Mouse (Mus musculus) liver, embryonic 12.5 days (tissue): ENCODE results near the gene Supt16. TPM values are rescaled to one million over a fixed set of nuclear protein-coding genes. Genes with fewer than 3 reads are reported as not detected.

Experiments
- ATAC-seq: fragments of 200-750 bp; cut with Nextera tagmentation; 2 replicates; pipeline ENCODE4 v1.8.0; 2017; ENCODE audit warnings: moderate number of reproducible peaks, mild to moderate bottlenecking, moderate library complexity
- H3K27ac ChIP-seq: fragments of 300-500 bp; sonication (generic); 2 replicates; pipeline ENCODE4 v1.5.1; 2016; ENCODE audit warnings: mild to moderate bottlenecking
- H3K27me3 ChIP-seq: fragments of 300-500 bp; sonication (generic); replicated peaks from 2 replicates; pipeline ENCODE4 v1.6.1; 2016; ENCODE audit warnings: mild to moderate bottlenecking, moderate library complexity
- H3K36me3 ChIP-seq: fragments of 300-500 bp; sonication (generic); 2 replicates; pipeline ENCODE4 v1.6.1; 2016; ENCODE audit warnings: mild to moderate bottlenecking, moderate library complexity
- H3K4me1 ChIP-seq: fragments of 300-500 bp; sonication (generic); 2 replicates; pipeline ENCODE4 v1.6.1; 2016
- H3K4me2 ChIP-seq: fragments of 300-500 bp; sonication (generic); 2 replicates; pipeline ENCODE4 v1.6.1; 2016; ENCODE audit warnings: mild to moderate bottlenecking, moderate library complexity
- H3K4me3 ChIP-seq: fragments of 300-500 bp; sonication (generic); 2 replicates; pipeline ENCODE4 v1.5.1; 2016; ENCODE audit warnings: mild to moderate bottlenecking, moderate library complexity
- H3K9ac ChIP-seq: fragments of 300-500 bp; sonication (generic); 2 replicates; pipeline ENCODE4 v1.6.1; 2016; ENCODE audit warnings: mild to moderate bottlenecking, moderate library complexity
- H3K9me3 ChIP-seq: fragments of 300-500 bp; sonication (generic); replicated peaks from 2 replicates; pipeline ENCODE4 v1.6.1; 2016; ENCODE audit warnings: mild to moderate bottlenecking, moderate library complexity
- WGBS: fragments of 180-500 bp; shearing (Covaris S2); methylation state at CpG from one replicate; pipeline ENCODE4 v1.1.7; 2016; ENCODE audit not compliant: insufficient replicate concordance; 5-methylcytosine and 5-hydroxymethylcytosine counted together
- polyA plus RNA-seq: library from polyadenylated mRNA; unstranded; fragments of >200 nt; fragmentation: Nextera tagmentation; extraction: Ambion mirVana; gene quantifications from 2 replicates; pipeline ENCODE4 v1.2.1, GENCODE M21; 2016

The Supt16 gene
- polyA plus RNA-seq, 1 experiment from 2014 or later: 53.7 TPM

DNA sequence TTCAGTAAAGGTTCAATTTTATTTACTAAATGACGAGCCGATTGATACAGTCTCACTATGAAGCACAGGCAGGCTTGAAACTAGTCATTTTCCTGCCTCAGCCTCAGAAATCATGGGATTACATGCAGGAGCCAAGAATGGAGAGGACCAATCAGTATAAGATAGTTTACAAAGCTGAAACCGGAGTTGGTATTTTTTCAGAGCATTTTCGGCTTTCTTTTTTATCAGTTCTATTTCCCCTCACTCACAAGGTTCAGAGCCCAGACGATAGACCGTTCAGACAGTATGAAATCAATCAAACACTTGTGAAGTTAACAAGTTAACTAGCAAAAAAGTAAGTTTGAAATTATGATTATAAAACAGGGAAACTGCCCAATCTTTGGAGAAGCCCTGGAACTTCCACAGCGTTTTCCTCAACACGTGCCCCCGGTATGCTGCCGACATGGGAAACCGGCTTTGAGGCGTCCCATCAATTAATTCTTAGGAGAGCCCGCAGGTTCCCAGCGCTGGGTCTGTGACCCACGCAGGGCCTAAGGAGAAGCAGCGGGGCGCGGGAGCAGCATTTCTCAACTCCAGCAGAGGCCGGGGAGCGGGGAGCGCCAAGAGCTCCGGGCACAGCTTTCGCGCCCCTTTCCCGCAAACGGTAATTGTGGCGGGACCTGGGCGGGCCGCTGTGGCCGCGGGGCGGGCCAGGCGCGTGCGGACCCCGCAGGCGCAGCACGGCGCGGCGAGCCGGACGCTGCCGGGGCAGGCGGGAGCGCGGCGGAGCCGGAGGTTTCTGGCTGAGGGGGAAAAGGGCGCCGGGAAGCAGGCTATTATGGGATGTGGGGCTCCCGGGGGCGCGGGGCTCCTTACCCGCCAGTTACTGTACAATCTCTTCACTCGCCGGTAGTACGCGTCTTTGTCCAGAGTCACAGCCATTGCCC, 723 bp downstream of the Supt16 start:
- Histone ChIP-seq H3K36me3 (peaks cover 52% of the 10 kb centered on the region), H3K9me3 (no peaks in the 10 kb centered on the region), H3K27me3 (no peaks in the 10 kb centered on the region), H3K4me3 (peak overlapping the region; percentile 100), H3K27ac (peak overlapping the region; percentile 99), H3K9ac (peak overlapping the region; percentile 97), H3K4me1 (peaks cover 70% of the 10 kb centered on the region), H3K4me2 (peak overlapping the region; percentile 81)
- WGBS: under 1% methylated on average over 54 of the region's 59 CpGs
- ATAC-seq: peak; percentile 42

DNA sequence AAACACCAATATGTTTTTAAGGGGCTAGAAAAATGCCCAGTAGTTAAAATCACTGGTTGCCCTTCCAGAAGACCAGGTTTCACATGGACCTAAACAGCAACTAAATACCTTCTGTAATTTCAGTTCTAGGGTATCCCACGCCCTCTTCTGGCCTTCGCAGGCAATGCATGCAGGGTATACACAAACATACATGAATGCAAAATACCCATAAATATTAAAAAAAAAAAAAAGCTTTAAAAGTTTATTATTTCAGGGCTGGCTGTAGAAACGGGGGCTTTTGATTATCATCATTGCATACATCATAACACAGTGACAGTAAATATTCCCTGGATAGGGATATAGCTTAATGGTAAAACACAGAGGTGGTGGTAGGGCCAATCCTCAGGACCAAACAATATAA, 1.5 kb downstream of the Supt16 start:
- peak overlapping the region; percentile 100 for H3K4me3 ChIP-seq
- H3K4me2 ChIP-seq: peak overlapping the region; percentile 81
- no peaks in the 10 kb centered on the region for H3K27me3 ChIP-seq
- H3K36me3 ChIP-seq: peaks cover 46% of the 10 kb centered on the region
- ATAC-seq: no peak
- 0% methylated on average over 3 of the region's 3 CpGs for WGBS
- H3K27ac ChIP-seq: peak overlapping the region; percentile 99; the same call in 1 of the 2 replicates
- H3K9ac ChIP-seq: peak overlapping the region; percentile 97
- no peaks in the 10 kb centered on the region for H3K9me3 ChIP-seq
- H3K4me1 ChIP-seq: peaks cover 78% of the 10 kb centered on the region

DNA sequence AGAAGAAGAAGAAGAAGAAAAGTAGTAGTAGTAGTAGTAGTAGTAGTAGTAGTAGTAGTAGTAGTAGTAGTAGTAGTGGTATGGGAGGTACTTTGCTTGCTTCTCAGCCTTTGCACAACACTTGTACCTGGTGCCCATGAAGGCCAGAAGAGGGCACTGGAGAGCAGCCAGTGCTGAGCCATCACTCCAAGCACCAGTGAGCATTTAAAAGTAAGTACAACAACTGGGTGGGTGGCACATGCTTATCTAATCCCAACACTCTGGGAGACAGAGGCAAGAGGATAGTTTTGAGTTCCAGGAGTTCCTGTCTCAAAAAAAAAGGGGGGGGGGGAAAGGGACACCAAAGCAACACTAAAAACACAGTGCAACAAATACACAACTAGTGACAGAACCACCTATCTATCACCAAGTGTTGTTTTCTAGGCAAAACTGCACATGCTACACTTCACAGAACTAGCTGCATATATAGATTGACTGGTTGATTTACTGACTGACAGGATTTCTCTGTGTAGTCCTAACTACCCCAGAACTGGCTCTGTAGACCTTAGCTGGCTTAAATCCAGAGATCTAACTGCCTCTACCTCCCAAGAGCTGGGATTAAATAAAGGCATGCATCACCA, 6.4 kb downstream of the Supt16 start:
- Histone ChIP-seq H3K27me3 (no peaks in the 10 kb centered on the region), H3K9ac (no peak overlapping the region), H3K36me3 (peaks cover 47% of the 10 kb centered on the region), H3K9me3 (no peaks in the 10 kb centered on the region), H3K4me1 (peaks cover 71% of the 10 kb centered on the region), H3K4me2 (peak overlapping the region; percentile 43), H3K27ac (peak overlapping the region; percentile 66), H3K4me3 (no peak overlapping the region)
- ATAC-seq: peak; percentile 91

DNA sequence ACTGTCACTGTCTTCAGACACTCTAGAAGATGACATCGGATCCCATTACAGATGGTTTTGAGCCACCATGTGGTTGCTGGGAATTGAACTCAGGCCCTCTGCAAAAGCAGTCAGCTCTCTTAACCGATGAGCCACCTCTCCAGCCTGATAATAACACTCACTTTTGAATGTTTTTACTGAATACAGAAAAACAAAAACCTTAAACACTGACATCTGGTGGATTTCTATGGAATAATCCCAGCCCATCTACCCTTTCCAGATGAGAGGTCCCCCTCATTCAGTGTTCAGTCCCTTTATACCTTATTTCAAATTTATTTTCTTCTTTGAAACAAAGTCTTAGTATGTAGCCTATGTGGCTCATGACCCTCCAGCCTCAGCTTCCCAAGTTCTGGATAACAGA, 7.7 kb downstream of the Supt16 start:
- Histone ChIP-seq H3K4me2 (no peak overlapping the region), H3K4me3 (no peak overlapping the region), H3K9ac (no peak overlapping the region), H3K27ac (no peak overlapping the region), H3K4me1 (peaks cover 59% of the 10 kb centered on the region), H3K36me3 (peaks cover 49% of the 10 kb centered on the region), H3K27me3 (no peaks in the 10 kb centered on the region), H3K9me3 (no peaks in the 10 kb centered on the region)
- no peak for ATAC-seq
- 59% methylated on average over 2 of the region's 2 CpGs for WGBS

DNA sequence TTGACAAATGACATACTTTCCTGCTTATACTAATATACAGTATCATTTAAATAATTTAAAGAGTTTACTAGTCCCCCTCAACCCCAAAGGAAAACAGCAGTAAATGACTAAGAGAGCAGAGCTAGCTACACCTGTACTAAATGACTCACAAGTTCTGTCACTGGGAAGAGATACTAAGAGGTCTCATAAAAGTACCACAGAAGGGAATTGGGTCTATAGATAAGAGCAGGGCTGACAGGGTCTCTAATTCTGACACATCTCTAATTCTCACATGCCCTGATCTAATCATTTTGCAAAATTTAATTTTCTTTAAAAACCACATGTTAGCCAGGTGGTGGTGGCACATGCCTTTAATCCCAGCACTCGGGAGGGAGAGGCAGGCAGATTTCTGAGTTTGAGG, 8.4 kb downstream of the Supt16 start:
- Histone ChIP-seq H3K4me1 (peaks cover 52% of the 10 kb centered on the region), H3K36me3 (peaks cover 50% of the 10 kb centered on the region), H3K27me3 (no peaks in the 10 kb centered on the region), H3K27ac (no peak overlapping the region), H3K4me2 (no peak overlapping the region), H3K9me3 (no peaks in the 10 kb centered on the region), H3K9ac (no peak overlapping the region), H3K4me3 (no peak overlapping the region)
- ATAC-seq: no peak; the same call in 1 of the 2 replicates
- 57% methylated on average over 1 of the region's 1 CpGs for WGBS

DNA sequence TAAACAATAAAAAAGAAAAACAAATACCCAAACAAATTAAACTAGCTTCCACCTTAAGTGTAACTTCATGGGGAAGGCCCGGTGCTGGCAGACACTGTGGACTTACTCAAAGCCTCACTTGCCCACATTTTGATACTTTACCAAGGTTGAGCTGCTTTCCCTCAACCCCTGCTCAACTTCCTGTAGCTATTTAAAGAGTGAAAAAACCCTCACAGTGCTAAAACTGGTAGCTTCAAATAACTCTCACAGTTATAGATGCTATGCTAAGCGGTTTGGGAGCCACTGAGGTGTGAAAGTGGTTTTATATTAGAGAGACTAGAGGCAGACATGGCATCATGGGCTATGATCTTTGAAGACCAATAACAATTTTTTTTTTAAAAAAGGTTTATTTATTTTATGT, 30.6 kb downstream of the Supt16 start:
- Histone ChIP-seq H3K36me3 (peaks cover 94% of the 10 kb centered on the region), H3K9ac (no peak overlapping the region), H3K4me3 (no peak overlapping the region), H3K9me3 (no peaks in the 10 kb centered on the region), H3K27me3 (no peaks in the 10 kb centered on the region), H3K4me2 (no peak overlapping the region), H3K4me1 (no peaks in the 10 kb centered on the region), H3K27ac (no peak overlapping the region)
- ATAC-seq: no peak
- WGBS: 81% methylated on average over 2 of the region's 2 CpGs

DNA sequence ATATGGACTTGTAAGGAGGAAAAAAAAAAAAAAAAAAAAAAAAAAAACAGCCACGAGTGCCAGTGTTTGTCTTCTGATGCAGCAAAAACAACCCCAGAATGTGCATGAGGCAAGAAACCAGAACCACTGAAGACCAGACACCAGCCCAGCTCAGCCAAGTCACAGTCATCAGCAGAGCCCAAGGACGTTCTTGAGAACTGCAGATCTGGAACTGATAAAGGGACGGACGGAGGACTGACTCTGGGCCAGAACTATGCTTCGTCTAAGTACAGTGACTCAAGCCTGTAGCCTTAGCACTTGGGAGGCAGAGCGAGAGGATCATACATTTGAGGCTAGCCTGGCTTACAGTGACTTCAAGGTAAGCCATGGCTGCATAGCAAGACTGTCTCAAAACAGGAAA, 36.3 kb downstream of the Supt16 start:
- WGBS: 67% methylated on average over 6 of the region's 6 CpGs
- peaks cover 79% of the 10 kb centered on the region for H3K36me3 ChIP-seq
- no peak for ATAC-seq

DNA sequence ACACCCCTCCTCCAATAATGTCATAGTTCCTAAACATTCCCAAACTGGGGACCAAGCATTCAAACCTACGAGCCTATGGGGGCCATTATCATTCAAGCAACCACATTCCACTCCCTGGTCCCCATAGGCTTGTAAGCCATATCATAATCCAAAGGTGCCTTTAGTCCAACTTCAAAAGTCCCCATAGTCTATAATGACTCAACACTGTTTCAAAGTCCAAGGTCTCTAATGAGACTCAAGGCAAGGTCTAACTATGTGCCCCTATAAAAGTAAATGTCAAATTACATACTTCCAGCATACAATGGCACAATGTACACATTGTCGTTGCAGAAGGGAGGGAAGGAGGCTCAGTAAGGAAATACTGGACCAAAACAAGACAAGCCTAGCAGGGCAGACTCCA, 42.2 kb downstream of the Supt16 start:
- no peak overlapping the region for H3K27ac ChIP-seq
- WGBS: 73% methylated on average over 2 of the region's 2 CpGs
- no peak overlapping the region for H3K4me2 ChIP-seq
- ATAC-seq: no peak
- H3K4me3 ChIP-seq: no peak overlapping the region
- H3K9me3 ChIP-seq: no peaks in the 10 kb centered on the region
- no peak overlapping the region for H3K9ac ChIP-seq
- H3K4me1 ChIP-seq: no peaks in the 10 kb centered on the region
- H3K27me3 ChIP-seq: no peaks in the 10 kb centered on the region; the same call in 1 of the 2 replicates
- H3K36me3 ChIP-seq: peaks cover 23% of the 10 kb centered on the region

More for the DNA sequence above, 36.3 kb downstream of the Supt16 start:
- H3K4me1 ChIP-seq: no peaks in the 10 kb centered on the region
- no peak overlapping the region for H3K27ac ChIP-seq
- H3K9ac ChIP-seq: no peak overlapping the region
- no peak overlapping the region for H3K4me2 ChIP-seq
- H3K9me3 ChIP-seq: no peaks in the 10 kb centered on the region
- no peaks in the 10 kb centered on the region for H3K27me3 ChIP-seq
- H3K4me3 ChIP-seq: no peak overlapping the region

DNA sequence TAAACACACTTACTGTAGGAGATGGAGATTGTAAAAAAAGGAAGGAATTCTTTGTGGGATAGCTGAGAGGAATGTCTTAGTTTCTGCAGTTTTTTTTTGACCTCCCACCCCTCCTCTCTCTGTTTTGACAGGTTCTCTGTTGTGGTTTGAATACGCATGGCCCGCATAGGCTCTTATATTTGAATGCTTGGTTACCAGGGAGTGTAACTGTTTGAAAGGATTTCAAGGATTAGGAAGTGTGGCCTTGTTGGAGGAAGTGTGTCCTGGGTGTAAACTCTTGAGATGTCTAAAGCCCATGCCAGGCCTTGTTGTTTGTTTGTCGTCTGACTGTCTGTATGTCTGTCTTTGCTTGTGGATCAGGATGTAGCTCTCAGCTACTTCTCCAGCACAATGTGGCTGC, 44.6 kb downstream of the Supt16 start:
- H3K4me1 ChIP-seq: no peaks in the 10 kb centered on the region
- H3K27me3 ChIP-seq: no peaks in the 10 kb centered on the region; the same call in 1 of the 2 replicates
- H3K27ac ChIP-seq: no peak overlapping the region
- ATAC-seq: no peak
- no peak overlapping the region for H3K4me2 ChIP-seq
- no peak overlapping the region for H3K9ac ChIP-seq
- H3K9me3 ChIP-seq: no peaks in the 10 kb centered on the region
- H3K4me3 ChIP-seq: no peak overlapping the region
- peaks cover under 1% of the 10 kb centered on the region; the same call in 1 of the 2 replicates for H3K36me3 ChIP-seq
- WGBS: 57% methylated on average over 3 of the region's 3 CpGs

DNA sequence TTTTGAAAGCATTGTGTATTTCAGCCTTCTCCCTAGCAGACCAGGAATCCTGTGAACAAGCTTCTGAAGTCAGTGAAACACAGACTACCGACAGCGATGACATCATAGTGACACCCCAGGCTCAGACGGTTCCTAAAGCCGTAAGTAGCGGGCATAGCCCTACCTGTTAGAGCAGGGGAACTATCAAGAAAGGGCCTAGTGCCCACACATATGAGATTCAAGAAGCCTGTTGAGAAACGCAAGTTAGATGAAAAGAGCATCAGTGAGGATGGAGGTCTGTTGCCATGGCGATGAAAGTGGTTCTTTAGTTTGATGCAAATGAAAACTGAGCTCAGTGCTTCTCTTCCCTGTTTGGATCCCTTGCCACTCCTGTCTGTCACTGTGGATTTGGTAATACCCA, 45.0 kb downstream of the Supt16 start:
- H3K9me3 ChIP-seq: no peaks in the 10 kb centered on the region
- no peak overlapping the region for H3K9ac ChIP-seq
- H3K36me3 ChIP-seq: no peaks in the 10 kb centered on the region
- no peak overlapping the region for H3K27ac ChIP-seq
- no peak overlapping the region for H3K4me2 ChIP-seq
- ATAC-seq: no peak
- no peak overlapping the region for H3K4me3 ChIP-seq
- H3K4me1 ChIP-seq: no peaks in the 10 kb centered on the region
- no peaks in the 10 kb centered on the region; the same call in 1 of the 2 replicates for H3K27me3 ChIP-seq
- WGBS: 42% methylated on average over 7 of the region's 7 CpGs

DNA sequence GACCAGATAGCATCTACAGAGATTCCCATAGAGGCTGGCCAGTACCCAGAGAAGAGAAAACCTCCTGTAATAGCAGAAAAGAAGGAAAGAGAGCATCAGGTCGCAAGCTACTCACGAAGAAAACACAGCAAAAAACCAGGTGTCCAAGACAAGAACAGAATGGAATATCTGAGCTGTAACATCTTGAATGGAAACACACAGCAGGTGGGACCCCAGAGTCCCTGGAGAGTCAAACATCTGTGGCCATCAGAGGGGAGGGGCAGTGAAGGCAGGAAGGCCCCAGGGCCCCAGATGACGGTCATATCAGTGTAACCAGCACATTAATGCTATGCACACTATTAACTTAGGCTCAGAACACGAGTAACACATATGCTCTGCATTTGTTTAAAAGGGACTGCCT, 47.3 kb downstream of the Supt16 start:
- H3K27me3 ChIP-seq: no peaks in the 10 kb centered on the region; the same call in 1 of the 2 replicates
- no peak overlapping the region for H3K4me3 ChIP-seq
- H3K9me3 ChIP-seq: no peaks in the 10 kb centered on the region
- H3K36me3 ChIP-seq: no peaks in the 10 kb centered on the region
- WGBS: 52% methylated on average over 4 of the region's 4 CpGs
- no peaks in the 10 kb centered on the region for H3K4me1 ChIP-seq
- no peak overlapping the region for H3K9ac ChIP-seq
- no peak overlapping the region for H3K27ac ChIP-seq
- no peak for ATAC-seq
- H3K4me2 ChIP-seq: no peak overlapping the region

DNA sequence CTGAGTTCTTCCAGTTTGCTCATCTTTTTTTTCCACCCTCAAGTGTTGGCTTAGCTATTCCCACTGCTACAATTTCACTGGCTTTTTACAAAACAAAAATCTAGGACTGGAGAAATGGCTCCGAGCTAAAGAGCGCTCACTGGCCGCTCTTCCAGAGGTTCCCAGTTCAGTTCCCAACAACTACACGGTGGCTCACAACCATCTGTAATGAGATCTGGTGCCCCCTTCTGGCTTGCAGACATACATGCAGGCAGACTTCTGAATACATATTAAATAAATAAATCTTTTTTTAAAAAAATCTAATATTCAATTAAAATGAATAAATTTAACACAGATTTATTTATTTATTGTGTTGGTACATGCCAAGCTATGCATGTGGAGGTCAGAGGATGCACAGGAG, 50.7 kb downstream of the Supt16 start:
- no peak for ATAC-seq
- H3K4me1 ChIP-seq: 0 out of 2 replicates have a peak, but pooled peaks cover 2% of the 10 kb centered on the region
- no peaks in the 10 kb centered on the region; the same call in 1 of the 2 replicates for H3K27me3 ChIP-seq
- H3K27ac ChIP-seq: no peak overlapping the region
- no peak overlapping the region for H3K9ac ChIP-seq
- no peak overlapping the region for H3K4me3 ChIP-seq
- WGBS: 52% methylated on average over 4 of the region's 4 CpGs
- no peak overlapping the region for H3K4me2 ChIP-seq
- no peaks in the 10 kb centered on the region for H3K36me3 ChIP-seq
- no peaks in the 10 kb centered on the region for H3K9me3 ChIP-seq
